Mouse (Mus musculus): ENCODE measurements around the gene Kif3b. TPM values are rescaled to one million over a fixed set of nuclear protein-coding genes. Genes with fewer than 3 reads are reported as not detected.
A peak's percentile ranks its signal among the peaks of the same experiment; 100 is the strongest.
"Not testable (repeated sequence)": the region's sequence is repeated elsewhere in the genome, so short reads cannot be mapped to it uniquely, and the experiment has no call there.

Kif3b gene
- polyA plus RNA-seq, 1 experiment from 2014 or later = 11.3 TPM

GRCm38 (mm10) chr2:153275577-153275976 lies 15.6 kb upstream of the Kif3b start:
- not testable (repeated sequence) for H3K27ac ChIP-seq; H3K4me2 ChIP-seq; ATAC-seq; H3K4me3 ChIP-seq; H3K27me3 ChIP-seq; H3K9me3 ChIP-seq (replicated peaks); H3K9ac ChIP-seq; H3K36me3 ChIP-seq (ENCODE audit: poor library complexity, severe bottlenecking); H3K4me1 ChIP-seq
- 86% methylated on average over 3 of the region's 3 CpGs for WGBS

DNA sequence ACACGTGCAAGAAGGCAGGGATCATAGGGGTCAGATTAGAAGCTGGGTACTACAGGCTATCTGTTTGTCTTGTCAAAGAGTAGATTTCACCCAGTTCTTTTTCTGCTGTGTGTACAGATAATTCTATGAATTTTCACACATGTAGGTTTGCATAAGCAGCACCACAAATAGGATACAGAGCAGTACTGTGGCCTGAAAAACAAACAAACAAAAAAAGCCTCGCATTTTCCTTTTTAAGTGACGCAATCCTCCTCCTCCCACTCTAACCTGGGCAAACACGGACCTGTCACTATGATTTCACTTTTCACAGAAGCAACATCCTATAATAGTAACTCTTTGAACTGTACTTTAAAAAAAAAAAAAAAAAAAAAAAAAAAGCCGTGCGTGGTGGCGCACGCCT lies 14.8 kb upstream of the Kif3b start:
- H3K9ac ChIP-seq = no peak overlapping the region
- H3K4me2 ChIP-seq = no peak overlapping the region
- no peaks in the 10 kb centered on the region for H3K27me3 ChIP-seq
- 93% methylated on average over 8 of the region's 8 CpGs for WGBS
- no peaks in the 10 kb centered on the region for H3K4me1 ChIP-seq
- no peaks in the 10 kb centered on the region for H3K36me3 ChIP-seq (ENCODE audit: poor library complexity, severe bottlenecking)
- H3K27ac ChIP-seq = no peak overlapping the region
- no peak for ATAC-seq
- no peak overlapping the region for H3K4me3 ChIP-seq
- peaks cover 3% of the 10 kb centered on the region; the same call in 1 of the 2 replicates for H3K9me3 ChIP-seq (replicated peaks)

DNA sequence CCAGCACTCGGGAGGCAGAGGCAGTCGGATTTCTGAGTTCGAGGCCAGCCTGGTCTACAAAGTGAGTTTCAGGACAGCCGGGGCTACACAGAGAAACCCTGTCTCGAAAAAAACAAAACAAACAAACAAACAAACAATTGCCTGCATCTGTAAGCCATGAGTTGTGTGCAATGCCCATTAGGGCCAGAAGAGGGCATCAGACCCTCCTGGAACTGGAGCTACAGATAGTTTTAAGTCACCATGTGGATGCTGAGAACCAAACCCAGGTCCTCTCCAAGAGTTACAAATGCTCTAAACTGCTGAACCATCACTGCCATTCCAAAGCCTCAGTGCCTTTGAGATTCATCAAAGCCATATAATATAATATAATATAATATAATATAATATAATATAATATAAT lies 14.4 kb upstream of the Kif3b start:
- not testable (repeated sequence) for H3K9ac ChIP-seq; H3K27ac ChIP-seq; ATAC-seq; H3K4me3 ChIP-seq; H3K27me3 ChIP-seq; H3K36me3 ChIP-seq (ENCODE audit: poor library complexity, severe bottlenecking); H3K4me1 ChIP-seq; H3K9me3 ChIP-seq (replicated peaks); H3K4me2 ChIP-seq
- WGBS = 93% methylated on average over 5 of the region's 5 CpGs

- ATAC-seq = no peak
- H3K36me3 ChIP-seq (ENCODE audit: poor library complexity, severe bottlenecking) = no peaks in the 10 kb centered on the region
- no peaks in the 10 kb centered on the region for H3K4me1 ChIP-seq
- H3K9me3 ChIP-seq (replicated peaks) = peaks cover 3% of the 10 kb centered on the region; the same call in 1 of the 2 replicates
- no peaks in the 10 kb centered on the region for H3K27me3 ChIP-seq
- H3K9ac ChIP-seq = no peak overlapping the region
- 80% methylated on average over 5 of the region's 5 CpGs for WGBS
- no peak overlapping the region for H3K27ac ChIP-seq
- H3K4me2 ChIP-seq = no peak overlapping the region
- H3K4me3 ChIP-seq = no peak overlapping the region
Measured at GRCm38 (mm10) chr2:153278357-153278756, 12.9 kb upstream of the Kif3b start.

- ATAC-seq = no peak
- Histone ChIP-seq H3K9me3 (replicated peaks) (no peaks in the 10 kb centered on the region), H3K27me3 (no peaks in the 10 kb centered on the region), H3K27ac (no peak overlapping the region), H3K9ac (no peak overlapping the region), H3K4me1 (peaks cover 11% of the 10 kb centered on the region), H3K36me3 (ENCODE audit: poor library complexity, severe bottlenecking) (no peaks in the 10 kb centered on the region), H3K4me3 (no peak overlapping the region), H3K4me2 (no peak overlapping the region)
- 85% methylated on average over 6 of the region's 6 CpGs for WGBS
Measured at GRCm38 (mm10) chr2:153283919-153284318, 7.3 kb upstream of the Kif3b start.

- no peak overlapping the region for H3K4me2 ChIP-seq
- H3K36me3 ChIP-seq (ENCODE audit: poor library complexity, severe bottlenecking) = no peaks in the 10 kb centered on the region
- no peak overlapping the region for H3K4me3 ChIP-seq
- H3K27ac ChIP-seq = no peak overlapping the region
- peaks cover 17% of the 10 kb centered on the region for H3K4me1 ChIP-seq
- H3K9ac ChIP-seq = no peak overlapping the region
- no peaks in the 10 kb centered on the region for H3K27me3 ChIP-seq
- no peaks in the 10 kb centered on the region for H3K9me3 ChIP-seq (replicated peaks)
- no peak for ATAC-seq
- WGBS = 84% methylated on average over 4 of the region's 4 CpGs
Measured at GRCm38 (mm10) chr2:153286524-153286923, 4.7 kb upstream of the Kif3b start.

DNA sequence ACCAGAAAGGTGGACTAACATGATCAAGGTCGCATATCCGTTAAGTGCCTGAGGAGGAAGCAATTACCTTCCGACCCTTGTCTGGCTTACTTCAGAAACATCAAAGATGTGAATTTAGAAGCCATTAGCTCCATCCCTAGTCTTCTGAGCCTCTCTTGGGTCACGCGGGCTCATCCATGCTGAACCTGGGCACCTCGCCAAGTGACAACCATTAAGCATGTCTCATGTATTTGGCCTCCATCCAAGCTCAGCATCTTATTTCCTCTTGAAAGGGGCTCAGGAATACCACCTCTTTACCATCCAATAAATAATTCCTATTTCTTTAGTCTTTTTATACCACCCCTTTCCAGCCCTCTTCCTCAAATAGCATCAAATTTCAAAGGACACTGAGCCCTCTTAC lies 3.4 kb upstream of the Kif3b start:
- Histone ChIP-seq H3K4me2 (no peak overlapping the region), H3K9me3 (replicated peaks) (no peaks in the 10 kb centered on the region), H3K4me1 (peaks cover 30% of the 10 kb centered on the region), H3K4me3 (no peak overlapping the region), H3K9ac (no peak overlapping the region), H3K27ac (no peak overlapping the region), H3K27me3 (no peaks in the 10 kb centered on the region), H3K36me3 (ENCODE audit: poor library complexity, severe bottlenecking) (no peaks in the 10 kb centered on the region)
- WGBS = 41% methylated on average over 6 of the region's 6 CpGs
- ATAC-seq = no peak

GRCm38 (mm10) chr2:153292305-153292861 lies 1.2 kb downstream of the Kif3b start:
- Histone ChIP-seq H3K4me2 (peak overlapping the region; percentile 88), H3K4me1 (peaks cover 29% of the 10 kb centered on the region), H3K9ac (peak overlapping the region; percentile 95), H3K27me3 (no peaks in the 10 kb centered on the region), H3K27ac (no peak overlapping the region), H3K4me3 (peak overlapping the region; percentile 92), H3K36me3 (ENCODE audit: poor library complexity, severe bottlenecking) (no peaks in the 10 kb centered on the region), H3K9me3 (replicated peaks) (no peaks in the 10 kb centered on the region)
- WGBS = 52% methylated on average over 7 of the region's 7 CpGs
- ATAC-seq = no peak

DNA sequence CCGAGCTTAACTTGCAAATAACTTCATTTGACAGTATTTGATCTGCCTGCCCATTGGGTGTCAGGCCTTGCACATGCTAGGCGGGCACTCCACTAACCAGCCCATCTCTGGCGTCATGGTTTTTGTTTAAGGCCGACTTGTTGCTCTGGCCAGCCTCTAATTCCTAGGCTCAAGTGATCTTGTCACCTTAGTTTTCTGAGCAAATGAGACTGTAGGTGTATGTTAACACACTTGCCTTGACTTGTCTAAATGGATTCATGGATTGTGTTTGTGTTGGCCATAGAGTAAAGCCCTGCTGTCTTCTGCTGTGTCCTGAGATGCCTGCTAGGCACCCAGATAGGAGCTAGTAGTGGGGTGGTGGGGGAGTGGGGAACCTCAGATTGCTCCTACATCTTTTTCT lies 4.0 kb downstream of the Kif3b start:
- no peaks in the 10 kb centered on the region for H3K27me3 ChIP-seq
- H3K9me3 ChIP-seq (replicated peaks) = no peaks in the 10 kb centered on the region
- 93% methylated on average over 4 of the region's 4 CpGs for WGBS
- H3K4me3 ChIP-seq = no peak overlapping the region
- H3K27ac ChIP-seq = no peak overlapping the region
- no peak for ATAC-seq
- H3K4me1 ChIP-seq = peaks cover 19% of the 10 kb centered on the region
- no peak overlapping the region for H3K9ac ChIP-seq
- no peaks in the 10 kb centered on the region for H3K36me3 ChIP-seq (ENCODE audit: poor library complexity, severe bottlenecking)
- H3K4me2 ChIP-seq = no peak overlapping the region

DNA sequence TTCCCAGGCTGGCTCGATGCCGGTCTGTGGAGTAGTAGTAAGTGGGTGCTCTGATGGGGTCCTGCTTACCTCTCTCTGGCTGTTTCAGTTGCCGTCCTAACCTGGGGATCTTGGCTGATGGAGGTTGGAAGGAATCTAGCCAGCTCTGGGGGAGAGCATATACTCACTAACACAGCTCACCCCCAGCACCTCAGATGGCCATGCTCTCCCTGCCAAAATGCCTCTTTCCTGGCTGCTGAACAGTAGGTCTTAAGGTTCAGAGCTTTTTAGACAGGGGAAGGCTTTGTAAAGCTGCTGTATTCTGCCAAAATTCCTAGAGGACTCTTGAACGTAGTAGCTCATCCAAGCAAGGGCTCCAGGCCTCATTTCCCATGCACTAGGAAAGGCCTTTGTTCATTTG lies 6.6 kb downstream of the Kif3b start:
- WGBS = 85% methylated on average over 4 of the region's 4 CpGs
- no peaks in the 10 kb centered on the region for H3K27me3 ChIP-seq
- peak overlapping the region; percentile 14; the same call in 1 of the 2 replicates for H3K9ac ChIP-seq
- H3K36me3 ChIP-seq (ENCODE audit: poor library complexity, severe bottlenecking) = no peaks in the 10 kb centered on the region
- ATAC-seq = no peak
- H3K9me3 ChIP-seq (replicated peaks) = no peaks in the 10 kb centered on the region
- no peak overlapping the region for H3K27ac ChIP-seq
- no peak overlapping the region for H3K4me2 ChIP-seq
- H3K4me1 ChIP-seq = peaks cover under 1% of the 10 kb centered on the region
- H3K4me3 ChIP-seq = no peak overlapping the region

DNA sequence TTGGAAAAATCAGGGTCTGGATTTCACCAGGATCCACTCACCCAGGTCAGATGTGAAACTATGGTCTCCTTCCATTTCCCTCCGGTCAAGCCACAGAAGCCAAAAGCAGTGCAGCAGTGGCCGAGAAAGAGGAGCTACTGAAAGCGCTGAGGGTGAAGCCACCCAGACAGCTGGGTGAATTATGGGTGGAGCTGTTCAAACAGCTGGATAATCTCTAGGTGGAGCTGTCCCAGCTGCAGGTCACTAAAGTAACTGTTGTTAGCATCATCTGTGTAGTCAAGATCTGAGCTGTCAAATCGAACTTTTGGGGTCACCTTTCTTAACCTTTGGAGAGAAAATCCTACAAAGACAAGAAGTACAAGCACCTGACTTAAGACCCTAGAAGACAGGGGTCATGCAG lies 7.2 kb downstream of the Kif3b start:
- WGBS = 76% methylated on average over 4 of the region's 4 CpGs
- no peaks in the 10 kb centered on the region for H3K36me3 ChIP-seq (ENCODE audit: poor library complexity, severe bottlenecking)
- H3K9me3 ChIP-seq (replicated peaks) = no peaks in the 10 kb centered on the region
- no peaks in the 10 kb centered on the region for H3K4me1 ChIP-seq
- no peaks in the 10 kb centered on the region for H3K27me3 ChIP-seq
- no peak overlapping the region for H3K4me2 ChIP-seq
- no peak overlapping the region for H3K9ac ChIP-seq
- no peak overlapping the region for H3K4me3 ChIP-seq
- ATAC-seq = no peak
- H3K27ac ChIP-seq = no peak overlapping the region

- Histone ChIP-seq H3K9me3 (replicated peaks) (no peaks in the 10 kb centered on the region), H3K27me3 (no peaks in the 10 kb centered on the region), H3K4me2 (no peak overlapping the region), H3K36me3 (ENCODE audit: poor library complexity, severe bottlenecking) (no peaks in the 10 kb centered on the region), H3K4me3 (no peak overlapping the region), H3K27ac (no peak overlapping the region), H3K9ac (no peak overlapping the region), H3K4me1 (no peaks in the 10 kb centered on the region)
- no peak for ATAC-seq
- WGBS = 78% methylated on average over 4 of the region's 4 CpGs
Measured at GRCm38 (mm10) chr2:153298863-153299262, 7.7 kb downstream of the Kif3b start.

- Histone ChIP-seq H3K9me3 (replicated peaks) (no peaks in the 10 kb centered on the region), H3K4me1 (no peaks in the 10 kb centered on the region), H3K27ac (no peak overlapping the region), H3K9ac (no peak overlapping the region), H3K27me3 (no peaks in the 10 kb centered on the region), H3K4me3 (no peak overlapping the region), H3K4me2 (no peak overlapping the region), H3K36me3 (ENCODE audit: poor library complexity, severe bottlenecking) (no peaks in the 10 kb centered on the region)
- ATAC-seq = no peak
- 95% methylated on average over 5 of the region's 5 CpGs for WGBS
Measured at GRCm38 (mm10) chr2:153301123-153301522, 9.9 kb downstream of the Kif3b start.
